Mouse (Mus musculus): ENCODE results near the gene Ryk.
"Not testable (repeated sequence)": the region's sequence is repeated elsewhere in the genome, so short reads cannot be mapped to it uniquely, and the experiment has no call there.

Ryk gene

GRCm38 (mm10) chr9:102906781-102907180 is 72.1 kb downstream of the Ryk start:
- no peak for DNase-seq (ENCODE audit: extremely low spot score)

DNA sequence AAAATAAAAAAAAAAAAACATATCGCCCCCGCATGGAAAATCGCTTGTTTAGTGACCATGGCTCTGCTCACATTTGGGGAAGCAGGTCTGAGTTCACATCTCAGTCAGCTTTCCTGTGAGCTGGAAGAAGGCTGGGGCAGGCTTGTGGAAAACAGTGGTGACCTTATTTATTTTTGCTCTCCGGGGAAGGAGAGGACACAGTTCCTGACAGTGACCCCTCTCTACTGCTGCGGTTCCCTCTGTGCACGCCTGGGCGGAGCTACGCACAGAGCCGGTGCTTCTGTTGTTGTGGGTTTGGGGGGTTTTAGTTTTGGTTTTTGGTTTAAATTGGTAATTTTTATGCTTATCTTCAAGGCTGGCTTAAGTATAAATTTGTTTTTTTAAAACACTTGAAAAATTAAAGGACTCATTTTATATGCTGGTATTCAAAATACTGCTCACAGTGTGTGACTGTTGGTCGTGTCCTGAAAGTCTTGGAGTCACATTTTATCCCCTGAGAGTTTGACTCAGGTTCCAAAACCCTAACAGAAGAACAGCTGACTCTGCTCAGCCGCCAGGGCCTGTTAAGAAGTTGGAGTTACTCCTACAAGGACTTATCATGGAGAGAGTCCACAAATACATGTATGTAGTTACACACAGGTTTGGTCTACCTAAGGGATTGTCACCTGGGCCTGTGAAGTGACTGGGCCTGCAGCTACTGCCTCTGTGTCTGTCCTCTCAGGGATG is 73.0 kb downstream of the Ryk start:
- DNase-seq (ENCODE audit: extremely low spot score), result no peak

DNA sequence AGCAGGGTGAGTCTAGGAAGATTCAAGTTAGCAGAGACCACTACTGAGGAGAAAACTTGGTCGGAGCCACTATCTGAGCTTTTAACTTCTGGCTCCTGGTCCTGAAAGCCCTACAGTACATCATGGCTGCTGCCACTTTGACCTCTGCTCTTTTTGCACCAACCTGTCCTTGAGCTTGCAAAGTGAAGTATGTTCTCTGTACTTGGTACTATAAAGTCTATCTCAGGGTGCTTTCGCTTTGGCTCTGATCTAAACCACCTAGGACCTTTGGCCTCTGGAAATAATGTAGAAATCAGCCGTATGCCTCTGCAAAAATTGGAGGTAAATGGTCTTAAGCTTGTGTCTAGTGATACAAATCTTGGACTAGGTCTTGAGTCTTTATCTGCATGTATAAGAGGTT is 76.8 kb downstream of the Ryk start:
- DNase-seq (ENCODE audit: extremely low spot score), result no peak

DNA sequence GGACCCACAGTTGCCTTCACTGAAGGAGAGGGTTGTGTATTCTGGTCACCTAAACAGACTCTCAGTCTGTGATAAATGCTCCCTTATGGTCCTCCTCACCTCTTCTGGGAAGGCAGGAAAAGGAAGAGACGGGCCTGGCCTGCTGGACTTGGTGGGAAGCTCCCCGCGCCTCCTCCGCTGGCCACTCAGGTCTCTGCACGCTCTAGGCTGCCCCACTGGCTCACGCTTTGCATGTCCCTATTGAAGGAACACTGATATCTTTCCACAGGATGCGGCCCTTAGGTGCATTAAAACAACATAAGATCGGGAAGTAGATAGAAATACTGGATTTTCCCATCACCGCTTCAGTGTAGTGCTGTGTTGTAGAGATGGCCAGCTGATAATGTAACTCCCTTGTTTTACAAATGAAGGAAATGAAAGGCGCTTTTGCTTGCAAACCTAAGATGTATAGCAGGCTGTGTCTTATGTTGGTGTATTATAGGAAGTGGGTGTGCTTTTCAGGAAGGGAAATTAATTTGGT is 77.9 kb downstream of the Ryk start:
- DNase-seq (ENCODE audit: extremely low spot score), result no peak

DNA sequence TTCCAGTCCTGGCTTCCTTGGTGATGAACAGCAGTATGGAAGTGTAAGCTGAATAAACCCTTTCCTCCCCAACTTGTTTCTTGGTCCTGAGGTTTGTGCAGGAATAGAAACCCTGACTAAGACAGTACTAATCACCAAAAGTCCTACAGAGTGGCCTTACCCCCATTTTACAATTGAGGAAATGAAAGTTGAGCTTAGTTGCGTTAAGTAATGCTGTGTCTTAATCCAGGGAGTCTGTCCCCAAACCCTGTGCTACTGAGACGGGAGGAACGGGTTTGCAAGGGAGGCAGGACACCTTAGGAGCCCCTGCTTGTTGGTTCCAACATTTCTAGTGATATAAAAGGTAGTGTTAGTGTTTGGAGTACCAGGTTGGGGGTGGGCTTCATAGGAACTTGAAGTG is 78.9 kb downstream of the Ryk start:
- not testable (repeated sequence) for DNase-seq (ENCODE audit: extremely low spot score)

DNA sequence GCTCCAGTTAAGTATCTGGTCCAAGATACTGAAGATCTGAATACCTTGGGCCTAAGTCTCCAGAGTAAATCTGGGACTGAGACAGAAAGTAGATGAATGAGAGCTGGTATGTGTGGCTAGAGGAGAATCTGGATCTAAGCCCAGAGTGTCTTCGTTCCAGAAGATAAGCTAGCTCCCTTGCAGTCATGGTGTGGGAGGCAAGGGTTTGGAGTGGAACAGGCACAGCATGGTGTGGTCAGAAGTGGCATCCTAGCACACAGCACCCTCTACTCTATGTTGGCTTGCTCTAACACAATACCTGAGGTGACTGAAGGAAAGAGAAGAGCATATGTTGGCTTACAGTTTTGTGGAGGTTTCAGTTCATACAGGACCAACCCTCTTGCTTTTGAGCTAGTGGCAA is 79.9 kb downstream of the Ryk start:
- DNase-seq (ENCODE audit: extremely low spot score), result no peak

- no peak for DNase-seq (ENCODE audit: extremely low spot score)
These were observed 80.7 kb downstream of the Ryk start for GRCm38 (mm10) chr9:102915292-102915854.

DNA sequence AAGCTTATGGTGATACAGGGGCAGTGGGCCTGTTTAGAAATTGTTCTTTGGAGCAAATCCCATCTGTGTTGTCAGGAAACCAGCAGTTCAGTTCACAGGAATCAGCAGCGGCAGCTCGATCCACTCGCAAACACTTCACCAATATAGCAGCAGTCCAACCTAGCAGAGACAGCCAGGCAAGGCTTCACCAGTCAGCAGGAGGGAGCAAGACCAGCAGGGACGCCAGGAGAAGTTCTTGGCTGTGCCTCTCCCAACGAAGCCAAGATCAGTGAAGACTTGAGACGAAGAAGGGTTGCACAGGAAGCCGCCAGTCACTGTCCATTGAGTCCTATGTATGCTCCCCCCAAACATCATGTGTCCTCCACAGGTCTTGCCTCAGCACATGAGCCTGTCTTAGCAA is 81.4 kb downstream of the Ryk start:
- no peak for DNase-seq (ENCODE audit: extremely low spot score)

GRCm38 (mm10) chr9:102917532-102918129 is 82.9 kb downstream of the Ryk start:
- no peak for DNase-seq (ENCODE audit: extremely low spot score)

GRCm38 (mm10) chr9:102919486-102919885 is 84.8 kb downstream of the Ryk start:
- DNase-seq (ENCODE audit: extremely low spot score), result no peak

DNA sequence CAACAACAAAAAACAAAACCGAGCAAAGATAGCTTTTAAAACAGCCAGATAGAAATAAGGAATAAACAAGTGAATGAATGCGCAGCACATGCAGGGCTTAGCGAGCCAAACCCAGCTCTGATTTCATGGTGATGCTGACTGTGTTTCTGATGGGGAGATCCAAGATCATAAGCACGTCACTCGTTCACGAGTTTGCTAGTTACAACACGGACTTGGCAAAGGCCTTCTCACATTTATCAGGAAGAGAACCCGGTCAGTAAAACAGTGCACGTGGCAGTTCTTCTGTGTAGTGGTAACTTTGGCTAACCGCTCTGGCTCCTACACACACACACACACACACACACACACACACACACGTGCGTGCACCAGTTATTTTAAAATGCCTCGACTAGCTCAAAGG is 87.1 kb downstream of the Ryk start:
- DNase-seq (ENCODE audit: extremely low spot score), result no peak

DNA sequence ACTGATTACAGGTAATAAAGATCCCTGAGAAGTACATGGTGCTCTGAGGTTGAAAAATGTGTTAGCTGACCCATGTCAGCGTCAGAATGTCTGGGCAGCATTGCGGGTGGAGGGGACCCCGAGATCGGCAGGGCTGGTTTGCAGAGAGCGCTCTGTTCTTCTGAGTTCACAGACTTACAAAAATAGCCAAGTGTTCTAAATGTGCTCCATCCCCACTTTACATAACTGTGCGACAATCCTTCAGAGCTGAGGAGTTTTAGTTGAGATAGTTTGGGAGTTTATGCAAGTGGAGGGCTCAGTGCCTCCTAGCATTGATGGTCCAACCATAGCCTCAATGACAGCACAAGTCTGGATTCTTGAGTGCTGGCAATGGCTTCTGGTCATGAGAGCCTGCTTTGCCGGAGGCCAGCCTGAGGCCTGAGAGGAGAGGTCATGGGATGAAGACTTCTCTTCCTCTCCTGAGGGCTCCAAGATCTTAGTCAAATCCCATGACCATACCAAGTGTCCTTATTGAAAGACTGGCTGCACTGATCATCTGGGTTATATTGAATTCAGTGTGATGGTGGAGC is 88.2 kb downstream of the Ryk start:
- no peak for DNase-seq (ENCODE audit: extremely low spot score)

GRCm38 (mm10) chr9:102923836-102924235 is 89.1 kb downstream of the Ryk start:
- DNase-seq (ENCODE audit: extremely low spot score), result no peak

DNA sequence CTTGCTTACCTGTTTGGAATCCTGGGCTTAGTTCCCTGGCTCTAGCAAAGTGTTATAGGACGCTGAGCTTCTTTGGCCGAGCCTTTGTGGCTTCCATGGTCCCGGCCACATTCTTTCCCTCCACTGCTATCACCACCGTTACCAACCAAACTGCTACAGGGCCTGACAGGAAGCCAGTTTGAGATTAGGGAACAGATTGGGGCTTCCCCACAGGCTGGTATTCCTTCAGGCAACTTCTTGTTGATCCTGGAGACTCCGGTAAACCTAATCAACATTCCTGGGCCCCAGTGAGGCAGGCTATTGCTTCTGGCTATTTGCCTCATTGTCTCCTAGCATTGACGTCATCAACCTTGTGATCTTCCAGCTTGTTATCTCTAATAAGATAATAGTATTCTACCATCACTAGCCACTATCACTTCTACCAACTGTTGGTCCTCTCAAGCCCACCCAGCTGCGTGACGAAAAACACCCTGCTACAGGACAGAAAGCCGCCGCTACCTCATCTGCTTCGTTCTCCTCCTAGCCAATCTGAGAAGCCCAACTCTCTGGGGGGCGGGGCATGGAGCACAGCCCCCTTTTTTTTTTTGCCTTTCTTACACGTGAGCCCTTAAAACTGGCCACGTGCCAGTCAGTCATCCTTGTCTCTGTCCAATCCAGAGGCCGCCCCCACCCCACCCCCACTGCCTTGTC is 90.1 kb downstream of the Ryk start:
- no peak for DNase-seq (ENCODE audit: extremely low spot score)

DNA sequence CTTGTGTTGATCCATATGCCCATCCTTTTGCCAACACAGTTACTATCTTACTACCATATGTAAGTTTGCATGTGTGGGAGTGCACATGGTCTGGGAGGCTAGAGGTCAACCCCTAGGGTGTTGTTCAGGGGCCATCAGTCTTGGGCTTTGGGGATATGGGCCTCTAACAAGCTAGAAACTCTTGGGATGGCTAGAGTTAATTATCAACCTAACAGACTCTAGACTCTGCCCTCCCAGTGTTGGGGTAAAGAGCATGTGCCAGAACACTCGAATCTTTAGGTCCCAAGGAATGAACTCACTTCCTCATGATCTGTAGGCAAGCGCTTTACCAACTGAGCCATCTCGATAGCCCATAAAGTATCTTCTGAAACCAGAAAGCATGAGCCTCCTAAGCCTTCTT is 91.4 kb downstream of the Ryk start:
- DNase-seq (ENCODE audit: extremely low spot score), result no peak

GRCm38 (mm10) chr9:102929776-102930175 is 95.1 kb downstream of the Ryk start:
- no peak for DNase-seq (ENCODE audit: extremely low spot score)

- DNase-seq (ENCODE audit: extremely low spot score), result peak; percentile 19
These were observed 99.4 kb downstream of the Ryk start for GRCm38 (mm10) chr9:102933925-102934721.

DNA sequence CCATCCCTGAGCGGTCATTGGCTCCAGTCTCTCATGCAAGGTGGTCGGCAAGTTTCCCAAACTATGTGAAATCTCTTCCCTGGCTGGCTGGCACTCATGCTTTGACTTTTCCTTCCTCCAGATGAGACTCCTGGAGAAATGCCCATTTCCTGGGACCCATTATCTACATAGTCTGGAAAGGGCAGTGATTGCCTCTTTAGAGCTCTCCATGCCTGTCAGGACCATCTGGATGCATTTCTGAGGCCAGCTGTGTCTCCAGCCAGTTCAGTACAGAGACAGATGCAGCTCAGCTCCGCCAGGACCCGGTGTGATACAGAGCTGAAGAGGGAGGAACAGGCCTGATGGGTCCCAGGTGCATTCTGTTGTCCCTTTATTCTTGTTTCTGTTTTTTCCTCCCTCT is 107.5 kb downstream of the Ryk start:
- DNase-seq (ENCODE audit: extremely low spot score), result no peak

DNA sequence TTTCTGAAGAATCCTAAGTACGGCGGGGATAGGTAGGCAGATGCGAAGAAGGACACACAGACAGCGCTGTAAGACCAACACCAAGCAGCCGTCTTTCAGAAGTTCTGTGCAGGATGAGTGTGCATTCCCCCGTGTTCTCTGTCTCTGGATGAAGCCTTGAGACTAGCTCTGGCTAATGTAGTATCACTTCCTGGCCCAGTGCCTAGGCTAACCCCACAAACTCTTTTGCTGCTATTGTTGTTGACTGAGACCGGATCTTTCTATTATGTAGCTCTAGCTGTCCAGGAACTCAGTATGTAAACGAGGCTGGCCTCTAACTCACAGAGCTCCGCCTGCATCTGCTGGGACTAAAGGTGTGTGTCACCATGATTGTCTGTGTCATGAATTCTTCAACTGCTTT is 110.2 kb downstream of the Ryk start:
- DNase-seq (ENCODE audit: extremely low spot score), result no peak

DNA sequence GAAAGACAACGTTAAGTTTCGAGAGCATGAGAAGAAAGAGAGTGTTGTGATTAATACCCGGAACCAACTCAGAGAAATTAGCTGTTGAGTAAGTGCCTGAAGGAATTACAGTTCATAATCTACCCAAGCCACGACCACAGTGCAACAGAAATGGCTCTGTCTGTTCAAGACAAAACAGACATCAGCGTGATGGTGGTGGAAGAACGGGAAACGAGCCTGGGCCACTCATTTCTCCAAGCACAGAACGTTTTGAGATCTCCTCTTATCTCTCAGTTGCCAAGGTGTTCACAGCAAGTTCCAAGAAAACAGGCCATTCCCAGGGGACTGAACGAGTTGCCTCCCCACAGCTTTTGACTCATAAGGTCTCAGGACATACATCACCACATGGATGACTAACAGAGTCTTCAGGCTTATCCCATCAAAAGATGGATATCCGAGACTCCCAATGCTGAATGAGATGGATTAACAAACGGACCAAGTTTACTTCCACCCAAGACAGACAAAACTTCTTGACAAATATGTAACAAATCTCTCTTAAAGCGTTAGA is 111.8 kb downstream of the Ryk start:
- no peak for DNase-seq (ENCODE audit: extremely low spot score)

DNA sequence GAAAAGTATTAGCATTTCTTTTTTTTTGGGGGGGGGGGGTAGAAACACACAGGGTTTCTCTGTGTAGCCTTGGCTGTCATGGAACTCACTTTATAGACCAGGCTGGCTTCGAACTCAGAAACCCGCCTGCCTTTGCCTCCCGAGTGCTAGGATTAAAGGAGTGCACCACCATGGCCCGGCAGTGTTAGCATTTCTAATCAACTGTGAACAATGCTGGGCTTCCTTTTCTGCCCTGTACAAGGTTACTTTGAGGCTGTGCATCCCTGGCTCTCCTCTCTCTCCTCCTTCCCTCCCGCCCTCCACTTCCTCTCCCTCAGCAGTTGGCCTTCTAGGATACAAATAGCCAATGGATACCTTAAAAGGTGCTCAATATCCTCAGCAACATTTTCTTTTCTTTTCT is 114.0 kb downstream of the Ryk start:
- no peak for DNase-seq (ENCODE audit: extremely low spot score)

All from embryo, embryonic 9.5 days (tissue).